Mouse (Mus musculus) heart, adult 2 months (tissue): ENCODE measurements at regions not wholly inside any gene's neighbourhood (a gene's known extent, or its start where the extent isn't known, plus 50 kb on each side); places are given as distances from the start of the nearest gene placed in this dataset.

Experiments
- CTCF ChIP-seq: fragments of 200-600 bp; IDR thresholded peaks from 2 replicates; pipeline ENCODE4 v1.8.1; 2022; ENCODE audit warnings: antibody characterized with exemption, mild to moderate bottlenecking, moderate library complexity
- EP300 ChIP-seq: fragments of 200-500 bp; IDR thresholded peaks from 2 replicates; pipeline ENCODE4 v1.6.1; 2011; ENCODE audit warnings: low read depth, low read length, control low read depth; ENCODE audit not compliant: insufficient read depth
- POLR2A ChIP-seq: fragments of 200-500 bp; IDR thresholded peaks from 2 replicates; pipeline ENCODE4 v1.6.1; 2011; ENCODE audit warnings: mild to moderate bottlenecking, low read depth, low read length, control low read depth; ENCODE audit not compliant: insufficient read depth

DNA sequence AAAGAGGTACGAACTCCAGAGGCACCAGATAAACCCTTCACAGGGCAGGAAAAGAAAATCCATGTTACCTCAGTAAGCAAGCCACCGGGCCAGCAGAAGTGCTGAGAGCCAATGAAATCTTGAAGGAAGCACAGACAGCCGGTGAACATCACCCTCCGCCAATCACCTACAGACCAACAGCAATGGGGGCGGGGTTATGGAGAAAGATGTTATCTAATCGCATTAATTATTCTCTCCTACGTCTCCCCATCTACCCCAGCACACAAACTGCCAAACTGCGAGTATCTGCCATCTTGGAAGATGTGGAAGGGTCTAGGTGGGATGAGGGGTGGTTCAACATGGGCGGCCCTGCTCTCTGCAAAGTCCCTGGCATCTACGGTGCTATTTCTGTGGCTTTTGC is 68.6 kb upstream of the Slc44a3 start:
- TF ChIP-seq POLR2A (no peak), CTCF (no peak), EP300 (no peak)
